In genomic region chr3:102009926-102010381, GRCm38 (mm10) we compare ENCODE assay signal across 16 mouse cellular contexts. TPM values are rescaled to one million over a fixed set of nuclear protein-coding genes. Genes with fewer than 3 reads are reported as not detected.
DNase-seq lines count a peak whose midpoint lies in the region; ATAC-seq lines count a peak whose summit lies in the region.
"Had no signal": no experiment of that assay in that cellular context is flagged by ENCODE, and none has a peak within 500 bp of the region (broad histone marks: within the 10 kb centered on the region; RNA-seq: fewer than 3 reads in every experiment).

Gene Nhlh2 (plus strand): TSS chr3:102010076.

- peaks cover 22% of the 10 kb centered on the region for H3K4me1 ChIP-seq in forebrain, embryonic 10.5 days
- H3K4me1 ChIP-seq in hindbrain, embryonic 16.5 days (ENCODE audit: control insufficient read depth, insufficient read depth, low read depth, low read length): peaks cover 14% of the 10 kb centered on the region
- peaks cover 32% of the 10 kb centered on the region for H3K4me1 ChIP-seq in neural tube, embryonic 13.5 days (replicated peaks)

- ATAC-seq in cerebellum, adult (ENCODE audit: insufficient number of reproducible peaks, low FRiP score, low TSS enrichment): no peak
- ATAC-seq in hindbrain, embryonic 16.5 days: peak; percentile 57
- peak; percentile 51 for ATAC-seq in neural tube, embryonic 13.5 days (ENCODE audit: low read depth)
- ATAC-seq: activated CD4-positive, CD25-positive, alpha-beta regulatory T cell, adult 4 months had no signal

- H3K27ac ChIP-seq in forebrain, embryonic 10.5 days: peak within 1 kb of the TSS; percentile 73; the same call in 1 of the 2 replicates
- peak within 1 kb of the TSS; percentile 95 for H3K27ac ChIP-seq in hindbrain, embryonic 16.5 days (ENCODE audit: low read depth, low read length)
- H3K27ac ChIP-seq in neural tube, embryonic 13.5 days (replicated peaks): peak within 1 kb of the TSS; percentile 100
- H3K27ac ChIP-seq: limb, embryonic 13.5 days had no signal

- no peaks in the 10 kb centered on the region for H3K36me3 ChIP-seq in forebrain, embryonic 10.5 days (replicated peaks)
- H3K36me3 ChIP-seq in hindbrain, embryonic 16.5 days (ENCODE audit: control insufficient read depth, insufficient read depth, low read length): no peaks in the 10 kb centered on the region
- H3K36me3 ChIP-seq in neural tube, embryonic 13.5 days: no peaks in the 10 kb centered on the region
- H3K36me3 ChIP-seq: limb, embryonic 13.5 days had no signal

- H3K27me3 ChIP-seq in forebrain, embryonic 10.5 days (ENCODE audit: poor library complexity, severe bottlenecking): peaks cover 75% of the 10 kb centered on the region
- H3K27me3 ChIP-seq in hindbrain, embryonic 16.5 days (replicated peaks; ENCODE audit: control insufficient read depth, insufficient read depth, low read length): 0 out of 2 replicates have a peak, but pooled peaks cover 2% of the 10 kb centered on the region
- peaks cover 21% of the 10 kb centered on the region; the same call in 1 of the 2 replicates for H3K27me3 ChIP-seq in neural tube, embryonic 13.5 days

- H3K9ac ChIP-seq in hindbrain, embryonic 16.5 days (ENCODE audit: low read depth, low read length): peak within 1 kb of the TSS; percentile 82
- H3K9ac ChIP-seq in neural tube, embryonic 13.5 days: peak within 1 kb of the TSS; percentile 96

- peak within 1 kb of the TSS; percentile 49 for H3K4me3 ChIP-seq in forebrain, embryonic 10.5 days
- peak within 1 kb of the TSS; percentile 57 for H3K4me3 ChIP-seq in hindbrain, embryonic 16.5 days (ENCODE audit: low read length)
- H3K4me3 ChIP-seq in neural tube, embryonic 13.5 days: peak within 1 kb of the TSS; percentile 65
- H3K4me3 ChIP-seq: erythroblast, embryonic 14.5 days had no signal

- WGBS in forebrain, embryonic 10.5 days: 15% methylated on average over 2 of the region's 2 CpGs
- 13% methylated on average over 2 of the region's 2 CpGs for WGBS in hindbrain, embryonic 16.5 days
- WGBS in neural tube, embryonic 13.5 days: 16% methylated on average over 2 of the region's 2 CpGs

- H3K9me3 ChIP-seq in forebrain, embryonic 10.5 days: no peaks in the 10 kb centered on the region
- H3K9me3 ChIP-seq in hindbrain, embryonic 16.5 days (ENCODE audit: control insufficient read depth, low read length): no peaks in the 10 kb centered on the region
- H3K9me3 ChIP-seq in neural tube, embryonic 13.5 days: no peaks in the 10 kb centered on the region
- H3K9me3 ChIP-seq: limb, embryonic 13.5 days had no signal

- DNase-seq in cerebellum, adult 11 months: peak; percentile 29
- peak; percentile 29 for DNase-seq in forebrain, embryonic 10.5 days (ENCODE audit: extremely low spot score, low spot score)
- no peak for DNase-seq in adrenal gland, postnatal 36 days
- DNase-seq in right cerebral cortex, adult 18-20 months: no peak
- DNase-seq in heart, adult 9 months (ENCODE audit: low spot score in 2 of 2): no peak
- DNase-seq: heart, adult 11 months; spleen, adult 18-20 months; thymus, adult 18-20 months had no signal

- peak within 1 kb of the TSS; percentile 77 for H3K4me2 ChIP-seq in hindbrain, embryonic 16.5 days (ENCODE audit: low read length)
- H3K4me2 ChIP-seq in neural tube, embryonic 13.5 days: peak within 1 kb of the TSS; percentile 74

RNA-seq across cellular contexts. Expression of gene Nhlh2, which starts in this region (rescaled TPM):
- polyA plus RNA-seq in forebrain, embryonic 10.5 days (2016; fragmentation: Nextera tagmentation; extraction: Ambion mirVana): 10.4 and 16.5 TPM in 2 replicates
- 25.6 and 32.3 TPM in 2 replicates for polyA plus RNA-seq in hindbrain, embryonic 16.5 days (2015; fragmentation: Nextera tagmentation; extraction: Ambion mirVana)
- polyA plus RNA-seq in neural tube, embryonic 13.5 days (2015; fragmentation: Nextera tagmentation; extraction: Ambion mirVana): 72.7 and 75.5 TPM in 2 replicates
- not detected for total RNA-seq in adrenal gland, postnatal 36 days (2021)
- total RNA-seq: ES-E14 had no signal
- polyA plus RNA-seq: activated CD4-positive, CD25-positive, alpha-beta regulatory T cell, adult 4 months; erythroblast, embryonic 14.5 days; lung, embryonic 16.5 days had no signal

Comparison
In these comparisons a context has a peak if more than half of its experiments do, and no peak if none do; other contexts are left out.
1. DNase-seq: peak in cerebellum, adult 11 months (single experiment) and forebrain, embryonic 10.5 days (single experiment); none in adrenal gland, postnatal 36 days (0 of 2), right cerebral cortex, adult 18-20 months (single experiment) and heart, adult 9 months (0 of 2).
2. Peak in every context shown above with its lines, with median percentiles within 50 percentile points of each other: H3K27ac ChIP-seq and H3K4me3 ChIP-seq.